Mouse (Mus musculus): ENCODE measurements around the gene Bphl.

DNA sequence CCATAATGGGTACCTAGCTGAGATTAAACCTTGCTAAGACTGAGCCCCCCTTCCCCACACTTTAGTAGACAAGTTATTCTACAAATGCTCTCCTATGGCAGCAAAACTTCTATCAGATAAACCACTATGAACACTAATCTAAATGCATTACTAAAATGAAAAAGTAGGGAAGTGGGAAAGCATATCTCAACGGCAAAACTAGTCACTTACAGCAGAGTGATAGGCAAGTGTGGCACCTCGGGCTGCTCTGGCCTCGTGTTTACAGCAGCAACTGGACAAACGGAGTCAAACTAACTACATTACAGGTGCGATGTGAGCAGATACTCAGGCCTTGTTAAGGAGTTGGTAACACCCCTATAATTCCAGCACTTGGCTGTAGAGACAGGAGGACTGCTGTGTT is 47.8 kb upstream of the Bphl start:
- TF ChIP-seq GATA1 (IDR thresholded peaks at IDR 0.05; ENCODE audit: borderline replicate concordance, low read length) (no peak), FLI1 (IDR thresholded peaks at IDR 0.05; ENCODE audit: low read length) (no peak)
